Mouse (Mus musculus) embryonic fibroblast, embryonic 13.5 days (primary cell): ENCODE measurements around the gene Ap5s1.
A peak's percentile ranks its signal among the peaks of the same experiment; 100 is the strongest.

Experiments
- CTCF ChIP-seq: IDR thresholded peaks from 2 replicates; pipeline ENCODE4 v1.5.1; 2011; ENCODE audit warnings: mild to moderate bottlenecking, control low read depth, low read length, moderate library complexity, borderline replicate concordance; ENCODE audit not compliant: insufficient read depth
- POLR2A ChIP-seq: IDR thresholded peaks from 2 replicates; pipeline ENCODE4 v1.6.1; 2011; ENCODE audit warnings: low read depth, mild to moderate bottlenecking, control low read depth, low read length, moderate library complexity

- TF ChIP-seq CTCF: no peak
- peak; percentile 92 for TF ChIP-seq POLR2A
Observed at GRCm38 (mm10) chr2:131233307-131234126, 26.6 kb downstream of the Ap5s1 start, which contains the start of gene Mavs.
